Mouse (Mus musculus) neural tube, embryonic 12.5 days (tissue): ENCODE measurements around the gene Fer. TPM values are rescaled to one million over a fixed set of nuclear protein-coding genes. Genes with fewer than 3 reads are reported as not detected.

Experiments used
- ATAC-seq: fragments of 200-750 bp; cut with Nextera tagmentation; 2 replicates; pipeline ENCODE4 v1.8.0; 2017; ENCODE audit warnings: low read depth, mild to moderate bottlenecking, moderate TSS enrichment, moderate library complexity; ENCODE audit not compliant: low FRiP score
- H3K27ac ChIP-seq: fragments of 300-500 bp; sonication (generic); 2 replicates; pipeline ENCODE4 v1.5.1; 2016
- H3K27me3 ChIP-seq: fragments of 300-500 bp; sonication (generic); replicated peaks from 2 replicates; pipeline ENCODE4 v1.6.1; 2016; ENCODE audit warnings: mild to moderate bottlenecking
- H3K36me3 ChIP-seq: fragments of 300-500 bp; sonication (generic); 2 replicates; pipeline ENCODE4 v1.6.1; 2016; ENCODE audit warnings: mild to moderate bottlenecking
- H3K4me1 ChIP-seq: fragments of 300-500 bp; sonication (generic); 2 replicates; pipeline ENCODE4 v1.6.1; 2016
- H3K4me2 ChIP-seq: fragments of 300-500 bp; sonication (generic); replicated peaks from 2 replicates; pipeline ENCODE4 v1.6.1; 2016; ENCODE audit warnings: mild to moderate bottlenecking
- H3K4me3 ChIP-seq: fragments of 300-500 bp; sonication (generic); 2 replicates; pipeline ENCODE4 v1.5.1; 2016
- H3K9ac ChIP-seq: fragments of 300-500 bp; sonication (generic); 2 replicates; pipeline ENCODE4 v1.6.1; 2016; ENCODE audit warnings: mild to moderate bottlenecking
- H3K9me3 ChIP-seq: fragments of 300-500 bp; sonication (generic); 2 replicates; pipeline ENCODE4 v1.6.1; 2016; ENCODE audit warnings: mild to moderate bottlenecking
- WGBS: fragments of 180-500 bp; shearing (Covaris S2); methylation state at CpG from one replicate; pipeline ENCODE4 v1.1.7; 2016; 5-methylcytosine and 5-hydroxymethylcytosine counted together
- polyA plus RNA-seq: library from polyadenylated mRNA; unstranded; fragments of >200 nt; fragmentation: Nextera tagmentation; extraction: Ambion mirVana; gene quantifications from 2 replicates; pipeline ENCODE4 v1.2.1, GENCODE M21; 2016

Gene Fer
- polyA plus RNA-seq, 1 experiment from 2014 or later = 32.7 TPM

- Histone ChIP-seq H3K27me3 (no peaks in the 10 kb centered on the region), H3K36me3 (peaks cover 11% of the 10 kb centered on the region; the same call in 1 of the 2 replicates), H3K4me3 (no peak overlapping the region), H3K9ac (no peak overlapping the region), H3K4me1 (peaks cover 9% of the 10 kb centered on the region), H3K4me2 (no peak overlapping the region), H3K27ac (no peak overlapping the region), H3K9me3 (no peaks in the 10 kb centered on the region)
- no peak for ATAC-seq
- 89% methylated on average over 8 of the region's 8 CpGs for WGBS
Measured at GRCm38 (mm10) chr17:64138036-64138717, 275.3 kb downstream of the Fer start.

DNA sequence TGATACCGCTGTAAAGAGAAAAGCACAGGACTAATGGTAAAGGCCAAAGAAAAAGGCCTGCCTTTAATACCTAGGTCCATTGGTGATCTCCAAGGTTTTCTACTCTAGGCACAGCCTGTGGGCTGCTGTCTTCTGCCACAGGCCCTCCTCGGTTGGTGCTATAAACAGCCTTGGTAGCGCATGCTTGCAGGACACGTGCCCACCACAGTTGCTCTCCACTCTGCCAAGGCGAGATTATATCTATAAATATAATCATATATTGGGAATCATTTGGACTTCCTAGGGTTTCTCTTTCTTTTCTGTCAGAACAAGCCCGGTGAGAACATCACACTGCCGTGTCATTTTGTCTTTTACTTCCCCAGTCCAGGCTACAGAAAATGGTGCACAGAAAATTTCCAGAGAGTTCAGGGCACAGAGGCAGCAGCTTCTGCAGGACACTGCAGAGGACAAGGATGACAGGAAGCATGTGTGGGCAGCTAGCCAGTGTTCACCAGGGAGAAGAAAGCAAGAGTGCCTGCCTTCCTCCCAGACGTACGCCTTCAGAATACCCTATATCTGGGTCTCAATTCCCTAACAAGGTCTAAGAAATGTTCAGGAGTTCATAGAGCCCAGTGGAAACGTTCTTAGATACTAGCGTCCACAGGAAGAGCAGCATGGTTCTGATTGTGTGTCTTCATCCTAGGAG is 276.5 kb downstream of the Fer start:
- peaks cover 9% of the 10 kb centered on the region for H3K4me1 ChIP-seq
- H3K9ac ChIP-seq = no peak overlapping the region
- no peak overlapping the region for H3K4me3 ChIP-seq
- H3K9me3 ChIP-seq = no peaks in the 10 kb centered on the region
- no peak overlapping the region for H3K27ac ChIP-seq
- WGBS = 91% methylated on average over 11 of the region's 11 CpGs
- no peaks in the 10 kb centered on the region for H3K27me3 ChIP-seq
- no peak for ATAC-seq
- peaks cover 15% of the 10 kb centered on the region for H3K36me3 ChIP-seq
- no peak overlapping the region for H3K4me2 ChIP-seq

DNA sequence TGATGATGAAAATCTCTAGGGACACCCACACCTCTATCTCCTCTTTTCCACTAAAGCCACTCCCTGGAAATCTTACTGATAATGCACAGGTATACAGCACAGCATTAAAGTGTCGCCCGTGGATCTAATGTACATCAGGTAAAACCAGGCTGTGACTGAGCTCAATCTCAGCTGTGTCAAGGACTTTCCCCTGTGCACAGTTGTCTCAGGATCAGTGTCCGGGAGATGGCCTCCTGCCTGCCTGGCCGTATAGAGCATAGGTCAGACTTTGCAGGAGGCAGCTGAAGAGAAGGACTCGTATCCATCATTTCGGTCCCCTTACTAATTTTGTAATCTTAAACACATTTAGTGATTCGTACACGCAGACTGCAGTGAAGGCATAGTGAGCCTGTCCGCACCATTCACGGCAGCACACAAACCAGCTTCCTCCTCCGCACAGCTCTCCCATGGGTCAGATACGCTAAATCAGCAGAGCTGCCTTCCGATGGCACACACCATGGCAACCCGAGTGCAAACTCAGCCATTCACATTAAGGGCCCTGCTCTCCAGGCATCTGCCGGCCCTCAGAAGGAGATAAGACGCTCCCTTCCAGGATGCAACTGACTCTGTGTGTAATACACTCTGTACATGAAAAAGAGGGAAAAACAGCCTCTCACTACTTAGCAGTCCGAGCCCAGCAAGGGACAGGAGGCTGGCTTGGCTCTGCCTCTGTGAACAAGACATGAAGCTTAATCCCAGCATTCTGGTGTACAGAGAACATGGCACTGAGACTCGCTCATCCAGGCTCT is 277.4 kb downstream of the Fer start:
- Histone ChIP-seq H3K4me1 (peaks cover 9% of the 10 kb centered on the region), H3K27me3 (no peaks in the 10 kb centered on the region), H3K4me3 (no peak overlapping the region), H3K27ac (no peak overlapping the region), H3K4me2 (peak overlapping the region; percentile 18; the same call in 1 of the 2 replicates), H3K36me3 (peaks cover 15% of the 10 kb centered on the region), H3K9me3 (no peaks in the 10 kb centered on the region), H3K9ac (no peak overlapping the region)
- peak; percentile 91 for ATAC-seq
- 58% methylated on average over 18 of the region's 18 CpGs for WGBS

DNA sequence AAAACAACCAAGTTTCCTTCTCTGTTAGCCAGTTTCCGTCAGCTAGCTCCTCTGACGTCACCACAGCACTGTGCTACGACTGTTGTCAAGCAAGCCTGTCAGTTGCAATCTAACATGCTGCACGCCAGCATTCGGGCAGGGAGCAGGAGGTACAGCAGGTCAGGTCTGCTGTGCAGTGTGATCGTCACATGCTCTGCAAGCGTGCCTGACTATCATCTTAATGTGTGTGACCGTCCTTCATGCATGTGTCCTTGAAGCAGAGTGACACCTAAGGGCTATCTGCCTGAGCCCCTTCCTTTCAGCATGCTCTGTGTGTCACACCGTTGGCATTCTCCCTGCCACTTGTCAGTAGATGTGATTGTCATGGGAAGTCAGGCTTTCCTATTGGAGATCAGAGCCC is 279.0 kb downstream of the Fer start:
- peaks cover 15% of the 10 kb centered on the region for H3K36me3 ChIP-seq
- no peak overlapping the region for H3K4me3 ChIP-seq
- H3K9ac ChIP-seq = no peak overlapping the region
- ATAC-seq = no peak
- WGBS = 84% methylated on average over 9 of the region's 9 CpGs
- no peak overlapping the region for H3K27ac ChIP-seq
- no peaks in the 10 kb centered on the region for H3K9me3 ChIP-seq
- no peaks in the 10 kb centered on the region for H3K27me3 ChIP-seq
- H3K4me1 ChIP-seq = peaks cover 9% of the 10 kb centered on the region
- no peak overlapping the region for H3K4me2 ChIP-seq

DNA sequence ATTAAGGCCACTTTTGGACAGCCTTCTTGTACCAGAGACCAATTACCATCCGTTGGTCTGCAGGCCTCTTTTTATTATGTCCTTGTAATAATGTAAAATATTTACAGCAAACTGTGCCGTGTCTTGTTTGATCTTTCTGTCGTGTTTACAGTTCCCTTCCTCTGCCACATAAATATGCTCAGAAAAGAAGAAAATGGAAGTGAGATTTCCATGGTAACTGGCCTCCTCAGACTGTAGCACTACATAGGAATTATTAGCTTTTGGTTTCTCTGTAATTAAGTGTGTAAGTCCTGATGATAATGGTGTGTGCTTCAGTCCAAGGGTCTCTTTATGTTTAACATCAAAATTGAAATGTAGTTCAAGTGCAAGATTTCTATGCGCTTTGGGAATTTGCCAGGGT is 283.5 kb downstream of the Fer start:
- ATAC-seq = no peak
- WGBS = 89% methylated on average over 4 of the region's 4 CpGs
- H3K4me1 ChIP-seq = no peaks in the 10 kb centered on the region
- H3K9me3 ChIP-seq = no peaks in the 10 kb centered on the region
- no peak overlapping the region for H3K4me2 ChIP-seq
- no peak overlapping the region for H3K4me3 ChIP-seq
- no peak overlapping the region for H3K9ac ChIP-seq
- peaks cover 6% of the 10 kb centered on the region for H3K36me3 ChIP-seq
- H3K27ac ChIP-seq = no peak overlapping the region
- H3K27me3 ChIP-seq = no peaks in the 10 kb centered on the region

DNA sequence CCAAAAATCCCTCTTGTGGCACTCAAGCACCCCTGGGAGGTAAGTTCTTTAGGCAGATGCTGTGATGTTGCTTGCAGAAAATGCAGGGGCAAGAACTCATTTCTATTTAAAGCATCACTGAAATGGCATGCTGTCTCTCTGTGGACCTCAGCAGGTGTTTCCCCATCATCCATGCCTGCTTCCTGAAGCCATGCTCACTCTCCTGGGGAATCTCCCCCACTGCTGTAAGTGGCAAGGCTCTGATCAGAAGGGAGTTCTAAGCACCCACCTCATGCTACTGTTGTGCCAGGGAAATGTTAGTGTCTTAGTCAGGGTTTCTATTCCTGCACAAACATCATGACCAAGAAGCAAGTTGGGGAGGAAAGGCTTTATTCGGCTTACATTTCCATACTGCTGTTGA is 287.9 kb downstream of the Fer start:
- 100% methylated on average over 1 of the region's 1 CpGs for WGBS
- Histone ChIP-seq H3K9me3 (no peaks in the 10 kb centered on the region), H3K9ac (no peak overlapping the region), H3K4me1 (no peaks in the 10 kb centered on the region), H3K27me3 (no peaks in the 10 kb centered on the region), H3K4me2 (no peak overlapping the region), H3K36me3 (peaks cover 2% of the 10 kb centered on the region; the same call in 1 of the 2 replicates), H3K4me3 (no peak overlapping the region), H3K27ac (no peak overlapping the region)
- ATAC-seq = no peak

- Histone ChIP-seq H3K27me3 (no peaks in the 10 kb centered on the region), H3K4me3 (no peak overlapping the region), H3K9me3 (no peaks in the 10 kb centered on the region), H3K4me2 (no peak overlapping the region), H3K9ac (no peak overlapping the region), H3K27ac (no peak overlapping the region), H3K36me3 (no peaks in the 10 kb centered on the region), H3K4me1 (no peaks in the 10 kb centered on the region)
- WGBS = 93% methylated on average over 5 of the region's 5 CpGs
- no peak for ATAC-seq
Measured at GRCm38 (mm10) chr17:64167731-64168130, 304.9 kb downstream of the Fer start.

GRCm38 (mm10) chr17:64170019-64170418 is 307.2 kb downstream of the Fer start:
- Histone ChIP-seq H3K9me3 (no peaks in the 10 kb centered on the region), H3K27ac (no peak overlapping the region), H3K4me2 (no peak overlapping the region), H3K4me1 (no peaks in the 10 kb centered on the region), H3K9ac (no peak overlapping the region), H3K4me3 (no peak overlapping the region), H3K27me3 (no peaks in the 10 kb centered on the region), H3K36me3 (no peaks in the 10 kb centered on the region)
- 78% methylated on average over 5 of the region's 5 CpGs for WGBS
- no peak for ATAC-seq

- no peak overlapping the region for H3K9ac ChIP-seq
- WGBS = 73% methylated on average over 2 of the region's 2 CpGs
- H3K27ac ChIP-seq = no peak overlapping the region
- H3K4me1 ChIP-seq = no peaks in the 10 kb centered on the region
- ATAC-seq = no peak
- H3K4me2 ChIP-seq = no peak overlapping the region
- H3K4me3 ChIP-seq = no peak overlapping the region
- no peaks in the 10 kb centered on the region for H3K27me3 ChIP-seq
- no peaks in the 10 kb centered on the region for H3K9me3 ChIP-seq
- no peaks in the 10 kb centered on the region for H3K36me3 ChIP-seq
Measured at GRCm38 (mm10) chr17:64172474-64172873, 309.6 kb downstream of the Fer start.

GRCm38 (mm10) chr17:64180546-64180945 is 317.7 kb downstream of the Fer start:
- no peak overlapping the region for H3K4me2 ChIP-seq
- no peak overlapping the region for H3K4me3 ChIP-seq
- H3K9ac ChIP-seq = no peak overlapping the region
- H3K36me3 ChIP-seq = no peaks in the 10 kb centered on the region
- H3K4me1 ChIP-seq = no peaks in the 10 kb centered on the region
- H3K27me3 ChIP-seq = no peaks in the 10 kb centered on the region
- no peak for ATAC-seq
- H3K27ac ChIP-seq = no peak overlapping the region
- no peaks in the 10 kb centered on the region for H3K9me3 ChIP-seq
- 87% methylated on average over 5 of the region's 5 CpGs for WGBS

GRCm38 (mm10) chr17:64181291-64181690 is 318.4 kb downstream of the Fer start:
- Histone ChIP-seq H3K4me2 (no peak overlapping the region), H3K4me1 (no peaks in the 10 kb centered on the region), H3K27me3 (no peaks in the 10 kb centered on the region), H3K9ac (no peak overlapping the region), H3K4me3 (no peak overlapping the region), H3K36me3 (no peaks in the 10 kb centered on the region), H3K27ac (no peak overlapping the region), H3K9me3 (no peaks in the 10 kb centered on the region)
- no peak for ATAC-seq
- WGBS = 76% methylated on average over 3 of the region's 3 CpGs

DNA sequence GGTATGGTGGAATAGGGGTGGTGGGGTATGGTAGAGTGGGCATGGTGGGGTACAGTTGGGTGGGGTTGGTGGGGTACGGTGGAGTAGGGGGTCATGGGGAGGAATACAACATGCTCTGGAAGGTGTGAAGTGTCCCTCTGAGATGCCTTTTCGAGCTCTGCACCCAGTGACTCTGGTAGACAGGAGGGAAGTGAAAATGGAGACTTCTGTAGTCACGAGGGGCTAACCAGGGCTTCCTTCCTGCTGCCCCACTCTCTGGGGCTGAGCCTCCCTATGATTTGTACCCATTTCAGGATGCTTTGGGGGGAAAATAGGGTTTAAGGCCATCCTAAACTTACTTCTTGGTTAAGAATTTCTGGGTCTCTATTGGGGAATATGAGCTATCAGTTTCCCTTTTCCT is 319.7 kb downstream of the Fer start:
- Histone ChIP-seq H3K9me3 (no peaks in the 10 kb centered on the region), H3K27me3 (no peaks in the 10 kb centered on the region), H3K36me3 (no peaks in the 10 kb centered on the region), H3K4me1 (no peaks in the 10 kb centered on the region), H3K27ac (no peak overlapping the region), H3K4me3 (no peak overlapping the region), H3K4me2 (no peak overlapping the region), H3K9ac (no peak overlapping the region)
- WGBS = 93% methylated on average over 3 of the region's 3 CpGs
- no peak for ATAC-seq
